Mouse (Mus musculus) cerebellum, adult 2 months (tissue): ENCODE measurements around the gene Traf5.

Experiments
- CTCF ChIP-seq: fragments of 200-500 bp; IDR thresholded peaks from 2 replicates; pipeline ENCODE4 v1.5.1; 2011; ENCODE audit warnings: low read depth, mild to moderate bottlenecking, control low read depth, low read length, moderate library complexity, borderline replicate concordance; ENCODE audit not compliant: insufficient read depth
- POLR2A ChIP-seq: fragments of 200-500 bp; IDR thresholded peaks from 2 replicates; pipeline ENCODE4 v1.6.1; 2011; ENCODE audit warnings: low read length, control low read depth, borderline replicate concordance; ENCODE audit not compliant: insufficient read depth

DNA sequence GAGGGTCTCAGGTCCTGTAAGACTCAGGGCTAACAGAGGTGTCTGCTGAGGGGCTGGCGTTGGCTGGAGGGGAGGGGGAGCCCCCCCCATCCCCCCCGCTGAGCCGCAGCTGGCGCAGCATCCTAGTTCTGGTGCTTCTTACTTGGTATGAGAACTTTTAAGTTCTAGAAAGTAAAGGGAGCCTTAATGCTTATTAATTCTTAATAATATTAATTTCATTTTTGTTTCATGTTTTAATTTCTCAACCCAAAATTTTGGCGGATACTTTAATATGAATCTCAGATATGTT is 104.9 kb downstream of the Traf5 start:
- no peak for TF ChIP-seq POLR2A
- no peak for TF ChIP-seq CTCF
